Mouse (Mus musculus): Measurements from ENCODE around the gene Sgcb.
"Not testable (repeated sequence)": the region's sequence is repeated elsewhere in the genome, so short reads cannot be mapped to it uniquely, and the experiment has no call there.

Gene Sgcb

DNA sequence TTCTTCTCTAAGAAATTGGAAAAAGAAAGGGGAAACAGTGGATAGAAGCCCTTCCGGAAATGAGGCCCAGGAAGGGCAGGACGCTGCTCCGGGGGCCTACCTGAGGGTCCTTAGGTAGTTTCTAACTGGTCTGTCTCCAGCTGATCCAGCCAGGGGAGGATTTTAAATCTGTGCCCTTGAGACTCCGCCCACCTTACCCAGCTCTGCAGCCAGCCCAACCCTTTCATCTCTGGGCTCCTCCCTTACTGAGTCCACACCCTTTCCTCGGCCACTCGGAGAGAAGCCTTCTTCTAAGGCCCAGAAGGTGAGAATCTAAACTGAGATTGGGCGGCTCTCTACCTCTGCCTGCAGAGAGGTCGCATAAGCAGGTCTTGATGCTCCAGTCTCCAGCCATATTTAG, 15.3 kb downstream of the Sgcb start, which contains the start of gene Lrrc66:
TSS of gene Lrrc66 (minus strand) at position 236 of the 400 bp plus-strand sequence.
- peak; percentile 45 for DNase-seq

DNA sequence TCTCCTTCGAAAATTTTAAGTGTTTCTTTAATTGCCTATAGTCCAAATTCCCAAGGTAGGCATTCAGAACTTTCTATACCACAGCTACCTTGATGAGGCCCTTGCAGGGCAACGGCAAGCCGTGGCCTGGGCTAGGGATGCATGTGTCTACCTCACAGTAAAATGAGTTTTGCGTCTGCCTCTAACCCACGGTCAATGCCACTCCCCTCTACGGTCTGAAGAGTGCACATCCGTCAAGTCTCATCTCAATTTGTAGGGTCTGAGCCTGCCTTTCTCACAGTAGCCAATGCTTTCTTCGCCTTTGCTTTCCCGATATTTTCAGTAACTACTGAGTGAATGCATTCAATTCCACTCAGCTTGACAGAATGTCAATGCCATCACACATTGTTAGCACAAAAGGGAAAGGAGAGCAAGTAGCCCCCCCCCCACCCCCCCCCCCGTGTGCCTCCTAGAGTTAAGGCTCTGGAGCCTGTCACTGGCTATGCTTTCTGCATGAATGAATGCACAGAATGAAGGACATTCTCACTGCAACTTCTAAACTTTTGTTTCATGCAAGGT, 16.5 kb downstream of the Sgcb start:
- DNase-seq: no peak

DNA sequence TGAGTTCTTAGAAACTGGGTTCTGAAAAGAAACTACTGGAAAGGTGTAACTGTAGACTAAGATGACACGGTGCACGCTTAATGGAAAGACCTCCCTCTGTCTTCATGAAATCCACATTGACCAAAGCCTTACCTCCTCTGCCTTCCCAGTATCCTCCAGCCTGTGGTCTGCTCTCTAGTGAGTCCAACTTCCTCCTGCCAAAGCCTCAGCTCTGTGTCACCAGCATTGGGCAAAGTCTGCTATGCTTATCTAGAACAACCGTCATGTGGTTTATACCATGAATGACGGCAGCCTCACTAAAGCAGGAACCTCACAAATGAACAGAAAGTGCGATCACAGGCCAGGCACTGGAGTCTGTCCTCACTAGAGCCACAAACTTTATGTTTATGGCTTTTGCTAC, 17.4 kb downstream of the Sgcb start:
- DNase-seq: no peak

DNA sequence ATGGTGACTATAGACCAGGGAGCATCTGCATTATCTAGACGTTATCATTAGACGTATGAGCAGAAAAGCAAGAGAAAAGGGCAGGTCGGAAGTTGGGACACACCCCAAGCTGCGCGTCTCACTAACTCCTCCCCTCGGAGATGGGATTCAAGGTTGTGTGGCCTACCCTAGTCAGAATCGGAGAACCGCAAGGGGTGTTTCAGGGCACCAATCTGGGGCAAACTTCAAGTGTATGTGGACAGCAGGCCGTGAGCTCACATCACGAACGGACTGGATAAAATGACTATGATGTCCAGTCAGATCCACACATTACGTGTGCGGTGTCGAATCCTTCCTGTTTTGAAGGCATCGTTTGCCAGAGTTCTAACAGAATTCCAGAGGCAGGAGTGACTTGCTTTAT, 19.6 kb downstream of the Sgcb start:
- DNase-seq: no peak

DNA sequence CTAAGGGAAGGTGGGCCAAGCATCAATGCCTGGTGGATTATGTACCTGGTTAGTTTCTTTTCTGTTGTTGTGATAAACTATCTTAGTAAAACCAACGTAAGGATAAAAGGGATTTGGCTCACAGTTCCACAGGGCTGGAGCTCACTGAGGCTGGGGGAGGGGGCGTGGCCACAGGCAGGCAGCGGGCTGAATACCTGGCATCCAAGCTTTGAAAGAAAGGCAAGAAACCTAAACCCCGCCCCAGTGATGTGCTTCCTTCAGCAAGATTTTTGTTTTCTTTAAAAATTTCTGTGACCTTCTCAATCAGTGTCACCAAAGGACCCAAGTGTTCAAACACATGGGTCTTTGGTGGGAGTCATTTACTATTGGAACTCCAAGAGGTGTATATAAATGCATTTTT, 20.0 kb downstream of the Sgcb start:
- no peak for DNase-seq

DNA sequence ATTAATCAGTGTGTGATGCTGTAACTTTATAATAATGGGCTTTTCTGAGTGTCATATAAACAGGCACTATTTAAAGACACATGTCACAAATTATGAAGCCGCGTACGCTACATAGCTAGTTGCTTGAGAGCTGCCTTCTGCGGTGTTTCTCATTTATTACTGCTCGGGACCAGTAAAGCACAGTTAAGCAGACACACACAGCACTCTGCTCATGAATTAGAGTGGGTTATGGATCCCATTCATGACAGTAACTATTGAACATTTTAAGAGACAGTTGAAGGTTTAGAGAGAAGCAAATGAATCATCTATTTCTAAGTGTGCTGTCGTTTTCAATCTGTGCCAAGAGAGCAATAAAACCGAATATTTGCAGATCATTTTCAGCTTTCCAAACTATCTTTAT, 20.7 kb downstream of the Sgcb start:
- DNase-seq: no peak

DNA sequence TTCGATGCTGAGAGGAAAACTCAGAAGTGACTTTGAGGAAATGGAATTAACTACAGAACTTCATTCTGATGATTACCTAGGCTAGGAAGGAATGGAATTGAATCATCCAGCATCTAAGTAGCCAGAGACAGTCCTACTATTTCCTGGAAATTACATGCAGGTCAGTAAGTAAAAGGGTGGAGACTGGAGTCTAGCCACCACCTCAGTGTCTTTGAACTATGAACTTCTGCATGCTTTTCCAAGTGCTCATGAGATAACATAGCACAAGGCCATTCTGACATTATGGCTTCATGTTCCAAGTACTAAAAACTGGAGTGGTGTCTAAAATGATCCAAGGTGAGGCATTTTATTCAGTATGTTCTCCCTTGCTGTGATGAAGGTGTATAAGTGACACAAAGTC, 22.1 kb downstream of the Sgcb start:
- DNase-seq: no peak

DNA sequence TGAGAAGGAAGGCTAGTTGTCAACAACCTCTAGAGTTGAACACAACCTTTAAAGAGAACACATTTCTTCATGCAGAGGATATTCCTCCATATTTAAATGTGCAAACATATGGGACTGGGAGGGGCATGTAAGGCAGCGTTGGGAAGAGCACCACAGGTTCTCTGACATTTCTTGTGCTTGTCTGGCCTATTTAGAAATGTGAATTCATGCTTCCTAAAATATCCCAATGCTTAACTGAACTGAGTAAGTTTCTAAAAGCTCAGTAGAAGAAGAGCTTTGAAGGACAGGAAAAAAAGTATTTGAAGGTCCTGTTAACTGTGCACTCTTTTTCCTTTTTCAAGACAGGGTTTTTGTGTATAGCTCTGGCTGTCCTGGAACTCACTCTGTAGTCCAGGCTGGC, 28.6 kb downstream of the Sgcb start:
- no peak for DNase-seq

DNA sequence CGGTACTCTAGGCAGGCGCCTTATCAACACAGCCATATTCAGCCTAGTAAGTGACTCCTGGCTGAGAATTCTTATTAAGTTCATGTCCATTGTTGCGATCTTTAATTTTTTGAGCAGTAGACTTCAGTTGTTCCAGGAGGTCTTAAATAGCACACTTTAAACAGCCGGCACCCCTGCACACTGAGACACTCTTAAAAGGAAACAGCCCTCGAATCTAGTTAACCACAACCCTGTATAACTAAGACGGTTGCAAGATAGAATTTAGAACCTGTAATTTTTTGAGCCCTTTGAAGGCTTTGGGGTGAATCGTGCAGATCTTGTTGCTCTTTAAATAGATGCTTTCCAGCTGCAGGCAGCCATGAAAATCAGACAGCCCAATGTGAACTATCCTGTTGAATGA, 32.4 kb downstream of the Sgcb start:
- no peak for DNase-seq

DNA sequence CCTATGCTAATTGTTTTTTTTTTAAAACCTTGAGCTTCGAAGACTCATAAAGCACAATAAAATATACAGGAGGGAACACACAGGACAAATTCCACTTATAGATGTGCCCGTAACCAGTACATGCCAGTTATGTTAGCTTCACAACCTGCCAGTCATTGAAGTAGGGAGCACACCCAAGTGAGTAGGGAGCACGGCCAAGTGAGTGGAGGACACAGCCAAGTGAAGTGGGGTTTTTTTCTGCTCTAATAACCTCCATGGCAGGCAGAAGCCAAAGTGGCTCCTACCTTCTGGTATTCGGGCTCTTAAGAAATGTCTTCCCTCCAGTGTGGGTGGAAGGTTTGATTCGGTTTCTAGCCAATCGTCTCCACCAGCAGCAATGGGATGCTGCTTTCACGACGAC, 34.3 kb downstream of the Sgcb start:
- DNase-seq: no peak

DNA sequence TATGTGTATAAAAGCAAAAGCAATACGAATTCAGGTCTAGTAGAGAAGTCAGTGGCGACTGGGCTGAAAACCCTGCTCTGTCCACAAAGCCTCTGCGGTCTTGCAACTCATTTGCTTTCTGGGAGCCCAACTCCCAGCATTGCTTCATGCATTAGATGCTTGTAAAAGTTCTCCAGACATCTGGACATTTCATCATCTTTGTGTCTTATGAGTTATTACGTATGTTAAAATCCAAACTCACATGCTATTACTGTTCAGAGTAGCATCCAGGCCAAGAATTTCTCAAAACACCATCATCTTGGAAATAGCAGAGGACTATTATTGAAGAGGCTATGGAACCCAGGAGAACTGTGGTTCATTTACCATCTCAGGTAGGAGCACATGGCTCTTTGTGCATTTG, 36.5 kb downstream of the Sgcb start:
- DNase-seq: no peak

DNA sequence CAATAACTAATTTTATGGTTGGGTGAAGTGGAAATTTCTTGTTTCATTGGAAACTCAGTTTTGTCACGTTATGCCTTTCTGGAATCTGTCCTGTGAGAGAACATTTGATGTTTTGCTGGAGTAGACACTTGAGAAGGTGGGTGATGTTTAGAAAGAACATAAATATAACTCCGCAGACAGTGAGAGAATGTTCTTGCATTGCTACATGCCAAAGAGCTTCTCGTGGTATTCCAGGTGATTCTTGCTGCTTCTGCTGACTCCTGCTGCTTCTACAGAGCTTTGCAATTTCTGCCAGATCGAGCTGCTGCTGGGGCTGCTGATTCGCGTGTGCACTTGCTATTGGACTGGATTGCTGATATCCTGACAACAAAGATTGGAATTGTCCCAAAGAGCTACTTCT, 42.6 kb downstream of the Sgcb start:
- no peak for DNase-seq

DNA sequence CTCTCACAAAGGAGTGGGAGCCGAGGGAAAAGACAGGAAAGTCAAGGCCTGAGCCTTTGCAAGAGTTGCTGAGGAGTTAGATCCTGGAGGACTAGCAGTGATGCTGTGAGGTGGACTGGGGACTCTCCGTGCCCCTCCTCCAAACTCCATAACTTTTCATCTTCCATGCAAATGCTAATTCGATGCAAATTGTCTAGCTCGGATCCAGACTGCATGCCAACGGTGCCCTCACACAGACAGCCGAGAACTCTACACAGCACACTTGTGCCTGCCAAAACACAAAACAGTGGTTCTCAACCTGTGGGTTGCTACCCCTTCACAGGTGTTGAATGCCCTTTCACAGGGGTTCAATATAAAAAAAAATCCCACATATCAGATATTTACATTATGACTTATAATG, 43.0 kb downstream of the Sgcb start:
- no peak for DNase-seq

DNA sequence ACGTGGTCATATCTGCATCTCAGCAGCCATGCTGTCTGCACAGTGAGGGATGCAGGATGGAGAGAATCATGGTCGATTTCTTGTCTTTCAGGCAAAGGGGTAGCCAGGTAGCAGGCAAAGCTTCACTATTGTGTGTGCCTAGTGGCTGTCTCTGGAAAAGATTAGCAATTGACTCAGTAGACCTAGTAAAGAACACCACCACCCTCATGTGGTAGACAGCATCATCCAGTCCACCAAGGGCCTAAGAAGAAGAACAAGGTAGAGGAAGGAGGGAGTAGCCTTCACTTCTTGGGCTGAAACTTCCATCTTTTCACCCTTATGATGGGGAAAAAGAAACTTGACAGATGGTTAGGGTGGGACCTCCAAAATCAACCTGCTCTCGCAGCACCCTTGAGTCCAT, 44.7 kb downstream of the Sgcb start:
- DNase-seq: no peak

DNA sequence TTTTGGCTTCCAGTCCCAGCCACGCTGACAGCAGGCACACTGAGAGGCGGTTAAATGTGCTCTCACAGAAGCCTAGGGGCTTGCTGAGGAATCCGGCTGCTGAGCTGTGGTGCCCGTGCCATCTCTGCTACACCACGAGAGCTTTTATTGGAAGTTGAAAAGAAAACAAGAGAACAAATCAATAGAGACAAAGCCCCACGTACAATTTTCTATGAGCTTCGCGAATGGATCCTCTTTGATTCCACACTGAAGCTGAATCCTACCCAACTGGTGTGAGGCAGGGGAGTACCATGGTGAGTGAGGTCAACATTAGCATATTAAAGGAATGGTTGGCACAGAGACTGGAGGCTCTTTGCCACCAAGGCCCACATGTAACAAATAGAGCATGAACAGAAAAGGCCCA, 46.2 kb downstream of the Sgcb start:
- no peak for DNase-seq

DNA sequence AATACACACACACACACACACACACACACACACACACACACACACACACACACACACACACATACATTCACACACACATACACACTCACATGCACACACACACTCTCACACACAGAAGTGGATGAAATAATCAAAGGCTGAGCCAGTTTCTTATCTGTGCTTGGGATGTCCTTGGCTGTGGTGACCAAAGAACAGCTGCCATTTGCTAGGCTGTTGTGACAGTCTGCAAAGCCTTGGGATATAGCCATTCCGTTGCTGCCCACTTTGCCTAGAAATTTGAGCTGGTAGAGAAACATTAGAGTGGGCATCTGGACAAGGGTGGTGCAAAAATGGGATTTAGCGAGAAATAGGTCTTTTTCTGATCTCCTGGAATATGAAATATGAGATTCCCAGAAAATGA, 47.6 kb downstream of the Sgcb start:
- DNase-seq: no peak

DNA sequence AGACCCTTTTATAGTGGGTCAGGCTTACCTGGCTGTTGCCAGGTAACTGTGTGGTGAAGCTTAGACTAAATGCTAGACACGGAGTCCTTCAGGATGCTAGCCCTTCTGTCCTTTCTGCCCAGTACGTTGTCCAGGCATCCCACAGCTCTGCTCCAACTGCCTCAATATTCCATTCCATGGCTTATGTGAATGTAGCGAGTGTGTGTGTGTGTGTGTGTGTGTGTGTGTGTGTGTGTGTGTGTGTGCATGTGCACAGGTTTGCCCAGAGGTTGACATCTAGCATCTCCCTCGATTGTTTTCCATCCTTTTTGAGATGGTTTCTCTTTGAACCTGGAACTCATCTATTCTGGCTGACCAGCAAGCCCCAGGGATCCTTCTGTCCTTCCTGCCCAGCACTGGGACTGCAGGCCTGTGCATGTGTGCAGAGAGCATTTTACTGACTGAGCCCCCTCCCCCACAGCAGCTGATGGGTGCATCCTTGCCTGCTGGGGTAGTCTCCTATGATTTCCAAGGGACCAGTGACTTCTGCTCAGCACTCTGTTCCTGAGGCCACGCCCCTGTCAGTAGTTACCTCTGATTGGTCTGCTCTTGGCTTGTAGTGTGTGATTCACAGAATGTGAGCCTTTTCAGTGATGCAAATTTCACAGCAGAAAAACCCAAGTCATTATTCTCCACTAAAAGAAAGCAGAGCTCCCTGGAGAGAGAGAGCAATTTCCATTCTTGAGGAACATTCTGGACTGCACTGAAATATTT, 48.5 kb downstream of the Sgcb start:
- no peak for DNase-seq

DNA sequence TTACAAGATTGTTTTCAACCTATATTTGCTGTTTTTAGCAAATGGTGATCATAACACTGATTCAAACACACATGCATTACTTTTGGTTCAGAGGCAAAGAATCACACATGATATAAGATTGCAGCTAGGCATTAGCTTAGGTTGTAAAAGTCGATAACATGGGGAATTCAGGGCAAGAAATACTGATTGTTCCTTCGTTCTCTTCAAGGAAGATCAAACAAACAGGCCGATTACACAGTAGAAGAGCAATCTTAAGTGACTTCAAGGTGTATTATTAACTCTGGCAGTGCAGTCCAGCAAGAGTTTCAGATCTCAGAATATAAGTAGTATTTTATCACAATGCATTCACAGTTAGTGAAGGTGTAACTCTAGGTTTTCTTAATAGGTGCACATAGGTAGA, 60.5 kb downstream of the Sgcb start:
- DNase-seq: no peak

DNA sequence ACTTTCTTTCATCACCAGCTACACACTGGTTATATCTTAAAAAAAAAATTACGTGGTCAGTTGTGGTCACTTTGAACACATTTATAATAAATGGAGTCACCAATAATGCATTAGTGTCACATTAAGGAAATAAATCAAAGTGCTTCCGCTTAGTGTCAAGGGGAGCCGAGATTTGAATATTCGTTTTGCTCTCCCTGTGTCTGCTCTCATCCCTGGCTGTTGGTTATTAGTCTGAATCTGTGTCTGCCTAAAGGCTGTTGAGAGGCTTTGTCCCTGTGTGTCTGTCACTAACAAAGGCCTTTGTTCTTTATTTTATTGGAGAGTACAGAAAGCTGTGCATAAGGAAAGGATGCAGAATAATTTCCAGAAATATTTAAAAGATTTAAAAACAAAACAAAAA, 61.0 kb downstream of the Sgcb start:
- DNase-seq: no peak

DNA sequence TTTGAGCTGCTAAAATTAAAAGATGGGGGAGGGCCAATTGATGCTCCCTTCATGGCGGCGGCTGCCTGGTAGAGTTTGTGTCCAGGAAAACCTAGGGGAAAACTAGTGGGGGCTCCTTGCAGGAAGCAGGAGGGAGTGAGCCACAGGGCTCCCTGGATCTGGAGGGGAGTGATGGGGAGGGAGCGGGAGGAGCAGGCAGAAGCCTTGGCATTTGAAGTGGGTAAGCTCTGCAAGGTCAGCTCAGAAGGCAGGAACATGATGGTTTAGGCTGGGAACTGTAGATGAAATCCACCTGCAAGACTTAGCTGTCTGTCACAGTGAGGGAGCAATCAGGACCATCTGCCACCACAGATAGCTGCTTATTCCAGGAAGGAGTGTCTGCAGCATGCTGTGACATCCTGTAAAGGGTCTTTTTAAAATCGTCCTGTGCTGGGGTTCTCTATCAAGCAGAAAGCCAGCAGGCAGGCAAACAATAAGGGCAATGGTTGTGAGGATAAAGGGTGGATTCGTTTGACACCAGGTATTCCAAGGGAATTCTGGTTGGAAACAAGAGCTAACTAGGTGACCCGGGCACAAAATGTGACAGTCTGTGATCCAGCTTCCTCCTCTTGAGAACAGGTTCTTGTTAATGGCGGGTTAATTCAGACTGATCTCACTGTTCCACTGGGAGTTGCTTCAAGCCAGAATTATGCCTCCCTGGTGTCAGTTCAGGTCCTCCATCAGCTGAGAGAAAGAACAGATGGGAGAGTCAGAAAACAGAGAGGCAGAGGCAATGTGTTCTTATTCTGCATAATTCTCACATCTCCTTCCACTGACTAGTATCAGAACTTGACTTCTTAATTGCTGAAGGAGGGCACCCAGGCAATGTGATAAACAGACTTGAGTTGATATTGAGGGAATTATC, 62.1 kb downstream of the Sgcb start:
- DNase-seq: no peak

DNA sequence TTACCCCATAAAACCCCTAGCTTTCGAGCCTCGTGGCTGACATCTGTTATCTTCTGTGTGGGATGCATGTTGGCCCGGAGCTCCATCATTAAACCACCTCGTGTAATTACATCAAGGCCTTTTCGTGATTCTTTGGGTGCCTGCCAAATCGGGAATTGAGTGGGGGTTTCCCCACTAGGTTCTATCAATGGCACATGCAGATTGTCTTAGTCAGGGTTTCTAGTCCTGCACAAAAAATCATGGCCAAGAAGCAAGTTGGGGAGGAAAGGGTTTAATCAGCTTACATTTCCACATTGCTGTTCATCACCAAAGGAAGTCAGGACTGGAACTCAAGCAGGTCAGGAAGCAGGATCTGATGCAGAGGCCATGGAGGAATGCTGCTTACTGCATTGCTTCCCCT, 63.6 kb downstream of the Sgcb start:
- not testable (repeated sequence) for DNase-seq

All from kidney, postnatal 14 days (tissue).